Mouse (Mus musculus) splenic B cell, adult 2 months (primary cell): Measurements from ENCODE around the gene Tulp3.
"Not testable (repeated sequence)": the region's sequence is repeated elsewhere in the genome, so short reads cannot be mapped to it uniquely, and the experiment has no call there.

ENCODE experiments used
- DNase-seq: peaks from one replicate; pipeline ENCODE4 v3.0.0-alpha.2; 2011; ENCODE audit warnings: low read depth, low spot score
- H3K27me3 ChIP-seq: 2 replicates; pipeline ENCODE4 v1.6.1; 2012; ENCODE audit warnings: mild to moderate bottlenecking, low read length, moderate library complexity, mixed read lengths; ENCODE audit not compliant: control insufficient read depth, poor library complexity, insufficient read depth, severe bottlenecking
- H3K36me3 ChIP-seq: 2 replicates; pipeline ENCODE4 v1.6.1; 2012; ENCODE audit warnings: mild to moderate bottlenecking, low read length, moderate library complexity, mixed read lengths; ENCODE audit not compliant: control insufficient read depth, poor library complexity, insufficient read depth, severe bottlenecking

Gene Tulp3

GRCm38 (mm10) chr6:128355726-128356416 lies at the start of gene Tulp3:
Tulp3 (minus strand) TSS chr6:128355851.
- peak; percentile 91 for DNase-seq
- no peaks in the 10 kb centered on the region; the same call in 1 of the 2 replicates for H3K27me3 ChIP-seq
- no peaks in the 10 kb centered on the region for H3K36me3 ChIP-seq

GRCm38 (mm10) chr6:128404708-128405107 lies 49.1 kb upstream of the Tulp3 start:
- DNase-seq: no peak
- Histone ChIP-seq H3K36me3 (no peaks in the 10 kb centered on the region; the same call in none of the 2 replicates), H3K27me3 (no peaks in the 10 kb centered on the region)

GRCm38 (mm10) chr6:128399421-128400185 lies 44.0 kb upstream of the Tulp3 start:
- DNase-seq: no peak
- H3K27me3 ChIP-seq: no peaks in the 10 kb centered on the region
- H3K36me3 ChIP-seq: no peaks in the 10 kb centered on the region

GRCm38 (mm10) chr6:128398996-128399395 lies 43.3 kb upstream of the Tulp3 start, which contains the start of gene Nrip2:
Nrip2 (plus strand) TSS chr6:128399296.
- Histone ChIP-seq H3K27me3 (no peaks in the 10 kb centered on the region), H3K36me3 (no peaks in the 10 kb centered on the region)
- no peak for DNase-seq

- Histone ChIP-seq H3K27me3 (no peaks in the 10 kb centered on the region), H3K36me3 (no peaks in the 10 kb centered on the region)
Observed at GRCm38 (mm10) chr6:128397574-128398261, 42.1 kb upstream of the Tulp3 start.

GRCm38 (mm10) chr6:128390683-128391082 lies 35.0 kb upstream of the Tulp3 start:
- Histone ChIP-seq H3K36me3 (no peaks in the 10 kb centered on the region), H3K27me3 (no peaks in the 10 kb centered on the region)
- DNase-seq: no peak

More at GRCm38 (mm10) chr6:128397574-128398261, 42.1 kb upstream of the Tulp3 start:
- DNase-seq: no peak

DNA sequence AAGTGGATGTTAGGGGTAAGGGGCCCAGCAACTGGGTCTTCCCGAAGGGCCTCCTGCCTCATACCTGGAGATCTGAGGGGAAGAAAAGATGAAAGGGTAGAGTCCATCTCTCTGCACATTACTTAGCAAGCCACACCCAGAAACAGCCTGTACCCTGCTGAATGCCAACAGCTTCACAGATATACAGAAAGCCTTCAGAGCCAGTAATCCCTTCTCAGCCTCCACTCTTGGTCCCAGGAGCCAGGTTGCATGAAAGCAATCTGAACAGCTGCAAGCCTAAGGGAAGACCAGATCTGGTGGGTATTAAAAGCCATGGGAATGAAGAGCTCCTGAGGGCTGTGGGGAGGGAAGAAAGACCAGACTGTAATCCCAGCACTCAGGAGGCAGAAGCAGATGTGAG lies 33.5 kb upstream of the Tulp3 start:
- no peak for DNase-seq
- Histone ChIP-seq H3K27me3 (no peaks in the 10 kb centered on the region), H3K36me3 (no peaks in the 10 kb centered on the region)

GRCm38 (mm10) chr6:128385026-128385425 lies 29.4 kb upstream of the Tulp3 start:
- DNase-seq: no peak
- H3K27me3 ChIP-seq: no peaks in the 10 kb centered on the region
- no peaks in the 10 kb centered on the region for H3K36me3 ChIP-seq

DNA sequence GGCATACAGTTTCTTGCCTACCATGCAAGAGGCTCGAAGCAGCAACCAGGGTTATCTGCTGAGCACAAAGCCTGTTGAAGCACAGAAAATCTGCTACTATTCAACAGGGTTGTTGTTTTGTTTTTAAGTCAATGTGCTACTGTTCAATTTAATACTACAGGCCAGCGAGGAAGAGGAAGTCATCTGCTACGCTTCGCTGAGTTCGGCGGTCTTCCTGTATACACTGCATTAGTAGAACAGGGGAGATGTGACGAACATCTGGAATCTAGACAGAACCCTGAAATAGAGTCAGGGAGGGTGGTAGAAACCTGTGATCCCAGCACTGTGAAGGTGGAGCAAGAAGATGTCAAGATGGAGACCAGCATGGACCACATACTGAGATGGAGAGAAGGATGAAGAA lies 28.1 kb upstream of the Tulp3 start:
- DNase-seq: peak; percentile 79
- Histone ChIP-seq H3K27me3 (no peaks in the 10 kb centered on the region), H3K36me3 (no peaks in the 10 kb centered on the region)

DNA sequence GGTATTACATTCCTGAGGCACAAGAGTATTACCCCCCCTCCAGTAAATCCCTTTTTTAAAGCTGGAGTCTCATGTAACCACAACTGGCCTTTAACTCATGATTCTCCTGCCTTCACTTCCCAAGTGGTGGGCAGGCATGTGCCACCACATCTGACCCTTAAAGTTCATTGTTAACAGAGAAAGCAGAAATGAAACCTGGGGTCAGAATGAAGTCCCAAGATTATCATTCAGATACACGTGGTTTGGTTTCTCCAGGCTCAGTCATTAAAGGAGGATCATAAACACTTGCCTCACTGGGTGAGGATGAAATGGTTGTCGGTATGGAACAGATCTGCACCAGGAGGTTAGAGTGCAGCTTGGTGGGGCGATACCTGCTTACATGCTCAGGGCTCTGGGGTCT lies 25.6 kb upstream of the Tulp3 start:
- Histone ChIP-seq H3K36me3 (no peaks in the 10 kb centered on the region), H3K27me3 (no peaks in the 10 kb centered on the region)
- peak; percentile 51 for DNase-seq

DNA sequence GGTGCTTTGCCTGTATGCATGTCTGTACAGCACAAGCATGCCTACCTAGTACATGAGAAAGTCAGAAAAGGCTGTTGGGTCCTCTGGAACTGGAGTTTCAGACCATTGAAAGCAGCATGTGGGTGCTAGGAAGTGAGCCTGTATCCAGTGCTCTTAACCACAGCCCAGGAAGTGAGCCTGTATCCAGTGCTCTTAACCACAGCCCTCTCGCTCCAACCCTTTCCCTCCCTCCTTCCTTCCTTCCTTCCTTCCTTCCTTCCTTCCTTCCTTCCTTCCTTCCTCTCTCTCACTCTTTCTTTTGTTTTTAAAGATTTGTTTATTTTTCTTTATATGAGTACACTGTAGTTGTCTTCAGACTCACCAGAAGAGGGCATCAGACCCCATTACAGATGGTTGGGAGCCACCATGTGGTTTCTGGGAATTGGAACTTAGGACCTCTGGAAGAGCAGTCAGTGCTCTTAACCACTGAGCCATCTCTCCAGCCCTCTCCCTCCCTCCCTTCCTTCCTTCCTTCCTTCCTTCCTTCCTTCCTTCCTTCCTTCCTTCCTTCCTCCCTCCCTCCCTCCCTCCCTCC lies 25.0 kb upstream of the Tulp3 start:
- not testable (repeated sequence) for DNase-seq, H3K36me3 ChIP-seq, H3K27me3 ChIP-seq

GRCm38 (mm10) chr6:128379636-128380035 lies 24.0 kb upstream of the Tulp3 start:
- no peaks in the 10 kb centered on the region for H3K36me3 ChIP-seq
- no peaks in the 10 kb centered on the region for H3K27me3 ChIP-seq
- DNase-seq: no peak

- Histone ChIP-seq H3K27me3 (no peaks in the 10 kb centered on the region), H3K36me3 (no peaks in the 10 kb centered on the region)
- DNase-seq: no peak
Observed at GRCm38 (mm10) chr6:128376371-128377085, 20.9 kb upstream of the Tulp3 start.

- DNase-seq: no peak
- no peaks in the 10 kb centered on the region for H3K36me3 ChIP-seq
- H3K27me3 ChIP-seq: no peaks in the 10 kb centered on the region
Observed at GRCm38 (mm10) chr6:128375192-128375591, 19.5 kb upstream of the Tulp3 start, which contains the start of the genes Tex52 and Gm44596. Tex52 (plus strand) TSS chr6:128375456. Gm44596 (plus strand) TSS chr6:128375503.
